Mouse (Mus musculus) cerebellum, adult 2 months (tissue): ENCODE results near the gene Cradd.

Experiments
- CTCF ChIP-seq: fragments of 200-500 bp; IDR thresholded peaks from 2 replicates; pipeline ENCODE4 v1.5.1; 2011; ENCODE audit warnings: low read depth, mild to moderate bottlenecking, control low read depth, low read length, moderate library complexity, borderline replicate concordance; ENCODE audit not compliant: insufficient read depth
- POLR2A ChIP-seq: fragments of 200-500 bp; IDR thresholded peaks from 2 replicates; pipeline ENCODE4 v1.6.1; 2011; ENCODE audit warnings: low read length, control low read depth, borderline replicate concordance; ENCODE audit not compliant: insufficient read depth

DNA sequence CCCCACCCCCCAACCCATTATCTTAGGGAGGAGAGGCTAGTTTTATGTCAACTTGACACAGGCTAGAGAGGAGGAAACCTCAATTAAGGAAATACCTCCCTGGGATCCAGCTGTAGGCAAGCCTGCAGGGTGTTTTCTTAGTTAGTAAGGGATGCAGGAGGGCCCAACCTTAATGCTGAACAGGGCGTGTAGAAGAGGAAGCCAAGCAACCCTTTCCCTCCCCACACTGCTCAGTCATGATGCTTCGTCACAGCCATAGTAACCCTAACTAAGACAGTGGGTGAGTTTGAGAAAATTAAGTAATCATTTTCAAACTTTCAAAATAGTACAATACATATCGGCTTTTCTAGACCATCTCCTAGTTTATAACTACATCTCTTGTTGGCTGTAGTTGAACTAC lies 143.0 kb downstream of the Cradd start:
- TF ChIP-seq CTCF (no peak), POLR2A (no peak)
